Mouse (Mus musculus) ES-Bruce4 (cell line): ENCODE measurements at regions not wholly inside any gene's neighbourhood (a gene's known extent, or its start where the extent isn't known, plus 50 kb on each side); places are given as distances from the start of the nearest gene placed in this dataset.

Experiments
- CTCF ChIP-seq: IDR thresholded peaks from one replicate; pipeline ENCODE4 v1.8.1; 2011; ENCODE audit warnings: low read depth, low read length
- EP300 ChIP-seq: IDR thresholded peaks from 2 replicates; pipeline ENCODE4 v1.6.1; 2011; ENCODE audit warnings: low read depth, low read length; ENCODE audit not compliant: insufficient read depth

- no peak for TF ChIP-seq CTCF
- no peak for TF ChIP-seq EP300
Observed at GRCm38 (mm10) chr2:134080148-134080547, 474.0 kb downstream of the Hao1 start.
